Mouse (Mus musculus) neural tube, postnatal 0 days (tissue): ENCODE data around the gene Sept10. TPM values are rescaled to one million over a fixed set of nuclear protein-coding genes. Genes with fewer than 3 reads are reported as not detected.

ENCODE experiments used
- polyA plus RNA-seq: library from polyadenylated mRNA; unstranded; fragments of >200 nt; fragmentation: Nextera tagmentation; extraction: Ambion mirVana; gene quantifications from 2 replicates; pipeline ENCODE4 v1.2.1, GENCODE M21; 2015

Gene Sept10
- polyA plus RNA-seq = 13.3 and 14.2 TPM in 2 replicates

GRCm38 (mm10) chr10:59221473-59222270 lies at the start of gene Sept10, which contains the start of gene Sowahc:
Sept10 (minus strand) TSS chr10:59221847.
Sowahc (plus strand) TSS chr10:59221953.

Other genes starting within 250 kb of the Sept10 start
- gene Sowahc, start 106 bp upstream of the Sept10 start, polyA plus RNA-seq = 12.4 and 13.2 TPM in 2 replicates
- 14.0 and 15.1 TPM in 2 replicates for gene P4ha1, start 101.4 kb upstream of the Sept10 start, polyA plus RNA-seq
- 5.2 and 9.0 TPM in 2 replicates for gene Gm10273, start 173.8 kb upstream of the Sept10 start, polyA plus RNA-seq
- gene Pla2g12b, start 181.8 kb upstream of the Sept10 start, polyA plus RNA-seq = not detected in 2 replicates
- gene Oit3, start 219.9 kb upstream of the Sept10 start, polyA plus RNA-seq = 0.06 and 0.20 TPM in 2 replicates